Mouse (Mus musculus): ENCODE results near the gene Cplx2.

DNA sequence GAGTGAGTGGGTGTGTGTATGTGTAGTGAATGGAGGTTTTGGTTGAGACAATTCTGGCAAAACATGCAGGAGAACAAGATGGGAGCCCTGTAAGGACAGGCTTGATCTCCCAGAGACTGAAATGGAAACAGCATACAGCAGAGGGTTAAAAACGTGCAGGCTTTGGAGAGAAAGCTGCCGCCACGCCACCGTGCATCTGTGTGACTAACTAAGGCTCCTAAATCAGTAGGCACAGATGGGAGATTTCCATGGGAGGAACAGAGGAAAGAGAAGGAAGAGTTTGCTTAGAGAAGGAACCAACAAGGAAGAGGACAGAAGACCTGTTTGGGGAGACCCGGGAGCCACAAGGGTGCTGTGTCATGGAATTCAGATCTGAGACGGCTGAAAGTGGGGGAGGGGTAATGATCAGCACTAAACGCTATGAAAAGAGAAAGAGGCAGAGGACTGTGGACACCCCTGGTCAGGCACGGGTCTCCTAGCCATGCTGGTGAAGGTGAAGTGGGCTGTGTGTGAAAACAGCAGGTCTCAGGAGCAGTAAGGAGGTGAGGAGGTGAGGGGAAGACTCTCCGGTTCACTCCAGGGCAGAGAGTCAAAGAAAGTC, 3.1 kb downstream of the Cplx2 start:
- TF ChIP-seq CHD2 (IDR thresholded peaks at IDR 0.05; ENCODE audit: low read depth, low read length) (no peak), MAFK (IDR thresholded peaks at IDR 0.05; ENCODE audit: insufficient read depth, low read depth, low read length) (no peak)

Measured in ES-E14 (cell line).